Comparison of ENCODE assay signal across 8 mouse cellular contexts in genomic region chr11:55204159-55204596, GRCm38 (mm10). TPM values are rescaled to one million over a fixed set of nuclear protein-coding genes. Genes with fewer than 3 reads are reported as not detected.
DNase-seq lines count a peak whose midpoint lies in the region; ATAC-seq and TF ChIP-seq lines count a peak whose summit lies in the region.

Gene Slc36a1, plus strand, starts transcription at chr11:55204350.

- no peaks in the 10 kb centered on the region for H3K36me3 ChIP-seq in heart, embryonic 12.5 days
- H3K36me3 ChIP-seq in kidney, postnatal 0 days (ENCODE audit: insufficient read depth, low read length), result no peaks in the 10 kb centered on the region
- no peaks in the 10 kb centered on the region for H3K36me3 ChIP-seq in liver, embryonic 11.5 days (ENCODE audit: control insufficient read depth, insufficient read depth, low read length)
- H3K36me3 ChIP-seq in stomach, embryonic 14.5 days (ENCODE audit: control insufficient read depth, insufficient read depth, low read length), result no peaks in the 10 kb centered on the region

- peak within 1 kb of the TSS; percentile 100 for H3K4me2 ChIP-seq in heart, embryonic 12.5 days
- peak within 1 kb of the TSS; percentile 100 for H3K4me2 ChIP-seq in kidney, postnatal 0 days (ENCODE audit: low read length)
- peak within 1 kb of the TSS; percentile 94 for H3K4me2 ChIP-seq in liver, embryonic 11.5 days
- H3K4me2 ChIP-seq in stomach, embryonic 14.5 days (replicated peaks; ENCODE audit: low read depth, low read length), result peak within 1 kb of the TSS; percentile 99

- H3K4me1 ChIP-seq in heart, embryonic 12.5 days (replicated peaks), result no peaks in the 10 kb centered on the region; the same call in 1 of the 2 replicates
- H3K4me1 ChIP-seq in kidney, postnatal 0 days (replicated peaks; ENCODE audit: insufficient read depth, low read length), result 0 out of 2 replicates have a peak, but pooled peaks cover 9% of the 10 kb centered on the region
- H3K4me1 ChIP-seq in liver, embryonic 11.5 days (replicated peaks; ENCODE audit: control insufficient read depth, insufficient read depth, low read length), result no peaks in the 10 kb centered on the region
- H3K4me1 ChIP-seq in stomach, embryonic 14.5 days (ENCODE audit: control insufficient read depth, insufficient read depth, low read length), result 0 out of 2 replicates have a peak, but pooled peaks cover 5% of the 10 kb centered on the region

- H3K9ac ChIP-seq in heart, embryonic 12.5 days, result peak within 1 kb of the TSS; percentile 81
- H3K9ac ChIP-seq in kidney, postnatal 0 days (ENCODE audit: low read depth, low read length), result peak within 1 kb of the TSS; percentile 67
- peak within 1 kb of the TSS; percentile 83 for H3K9ac ChIP-seq in liver, embryonic 11.5 days (ENCODE audit: low read depth, low read length)
- peak within 1 kb of the TSS; percentile 58 for H3K9ac ChIP-seq in stomach, embryonic 14.5 days (replicated peaks; ENCODE audit: low read depth, low read length)

- H3K27ac ChIP-seq in heart, embryonic 12.5 days (ENCODE audit: poor library complexity, severe bottlenecking), result no peak within 1 kb of the TSS
- no peak within 1 kb of the TSS for H3K27ac ChIP-seq in kidney, postnatal 0 days
- no peak within 1 kb of the TSS for H3K27ac ChIP-seq in liver, embryonic 11.5 days (ENCODE audit: low read depth, low read length)
- no peak within 1 kb of the TSS for H3K27ac ChIP-seq in stomach, embryonic 14.5 days (ENCODE audit: low read length)

- WGBS in heart, embryonic 12.5 days, result under 1% methylated on average over 31 of the region's 31 CpGs
- under 1% methylated on average over 31 of the region's 31 CpGs for WGBS in kidney, postnatal 0 days
- WGBS in liver, embryonic 11.5 days, result under 1% methylated on average over 31 of the region's 31 CpGs
- under 1% methylated on average over 31 of the region's 31 CpGs for WGBS in stomach, embryonic 14.5 days

- peak; percentile 96 for DNase-seq in B cell, adult 2 months
- peak; percentile 97 for DNase-seq in brain, adult 2 months (ENCODE audit: low read depth, low spot score)
- DNase-seq in kidney, postnatal 0 days (ENCODE audit: low spot score), result peak; percentile 98
- DNase-seq in liver, embryonic 11.5 days (ENCODE audit: low spot score), result peak; percentile 89
- peak; percentile 96 for DNase-seq in naive thymus-derived CD4-positive, alpha-beta T cell, adult 2 months (ENCODE audit: low read depth)

- H3K4me3 ChIP-seq in heart, embryonic 12.5 days, result peak within 1 kb of the TSS; percentile 80
- peak within 1 kb of the TSS; percentile 69 for H3K4me3 ChIP-seq in kidney, postnatal 0 days (replicated peaks; ENCODE audit: low read depth, low read length)
- peak within 1 kb of the TSS; percentile 85 for H3K4me3 ChIP-seq in liver, embryonic 11.5 days (ENCODE audit: low read depth, low read length)
- H3K4me3 ChIP-seq in stomach, embryonic 14.5 days (ENCODE audit: low read depth, low read length), result peak within 1 kb of the TSS; percentile 77

- H3K27me3 ChIP-seq in heart, embryonic 12.5 days (replicated peaks), result no peaks in the 10 kb centered on the region; the same call in 1 of the 2 replicates
- H3K27me3 ChIP-seq in kidney, postnatal 0 days (ENCODE audit: insufficient read depth, low read length), result no peaks in the 10 kb centered on the region
- no peaks in the 10 kb centered on the region for H3K27me3 ChIP-seq in liver, embryonic 11.5 days (replicated peaks; ENCODE audit: control insufficient read depth, insufficient read depth, low read length)
- H3K27me3 ChIP-seq in stomach, embryonic 14.5 days (ENCODE audit: control insufficient read depth, insufficient read depth, low read length), result no peaks in the 10 kb centered on the region

- peak; percentile 99 for TF ChIP-seq CTCF in kidney, postnatal 0 days (IDR thresholded peaks at IDR 0.05; ENCODE audit: low read depth)

- peak; percentile 94 for ATAC-seq in erythroblast, adult 5-6 weeks (replicated peaks; ENCODE audit: low FRiP score, poor library complexity, severe bottlenecking)
- peak; percentile 92 for ATAC-seq in heart, embryonic 12.5 days (ENCODE audit: insufficient number of reproducible peaks, low FRiP score)
- ATAC-seq in kidney, postnatal 0 days (replicated peaks; ENCODE audit: low FRiP score, low read depth), result peak; percentile 92
- peak; percentile 86 for ATAC-seq in liver, embryonic 11.5 days (replicated peaks; ENCODE audit: low FRiP score)
- ATAC-seq in stomach, embryonic 14.5 days (ENCODE audit: insufficient number of reproducible peaks, insufficient read depth, low FRiP score, low read depth), result peak; percentile 91

- no peaks in the 10 kb centered on the region for H3K9me3 ChIP-seq in heart, embryonic 12.5 days (replicated peaks)
- no peaks in the 10 kb centered on the region for H3K9me3 ChIP-seq in kidney, postnatal 0 days (replicated peaks; ENCODE audit: low read length)
- no peaks in the 10 kb centered on the region for H3K9me3 ChIP-seq in liver, embryonic 11.5 days (ENCODE audit: control insufficient read depth, low read length)
- H3K9me3 ChIP-seq in stomach, embryonic 14.5 days (ENCODE audit: control insufficient read depth, low read depth, low read length), result no peaks in the 10 kb centered on the region

RNA-seq across cellular contexts. Expression of gene Slc36a1, which starts in this region (rescaled TPM):
- 2.5 and 4.6 TPM in 2 replicates for total RNA-seq in erythroblast, adult 5-6 weeks (2015; ENCODE audit: low replicate concordance)
- total RNA-seq in erythroblast, adult 5-6 weeks (2017; ENCODE audit: low replicate concordance), result 1.7 and 1.8 TPM in 2 replicates
- 0.63 and 1.3 TPM in 2 replicates for polyA plus RNA-seq in heart, embryonic 12.5 days (2016; fragmentation: Nextera tagmentation; extraction: Ambion mirVana)
- polyA plus RNA-seq in kidney, postnatal 0 days (2015; fragmentation: Nextera tagmentation; extraction: Ambion mirVana), result 1.9 and 2.1 TPM in 2 replicates
- polyA plus RNA-seq in liver, embryonic 11.5 days (2014; fragmentation: Nextera tagmentation; extraction: Ambion mirVana), result 2.0 and 2.9 TPM in 2 replicates
- 2.5 and 3.3 TPM in 2 replicates for polyA plus RNA-seq in stomach, embryonic 14.5 days (2014; fragmentation: Nextera tagmentation; extraction: Ambion mirVana)
